Mouse (Mus musculus) kidney, embryonic 15.5 days (tissue): ENCODE data around the gene Rgs10. TPM values are rescaled to one million over a fixed set of nuclear protein-coding genes. Genes with fewer than 3 reads are reported as not detected.

Source experiments
- polyA plus RNA-seq: library from polyadenylated mRNA; unstranded; fragments of >200 nt; fragmentation: Nextera tagmentation; extraction: Ambion mirVana; gene quantifications from 2 replicates; pipeline ENCODE4 v1.2.1, GENCODE M21; 2015

The Rgs10 gene
- polyA plus RNA-seq, 1 experiment from 2014 or later, result 5.8 TPM

Other genes starting within 250 kb of the Rgs10 start
- 5.1 and 11.1 TPM in 2 replicates for gene Cox6a2, start 212.4 kb downstream of the Rgs10 start, polyA plus RNA-seq
- 19.1 and 21.1 TPM in 2 replicates for gene Armc5, start 181.4 kb downstream of the Rgs10 start, polyA plus RNA-seq
- 8.3 and 8.7 TPM in 2 replicates for gene 9130023H24Rik, start 180.7 kb downstream of the Rgs10 start, polyA plus RNA-seq
- 77.2 and 107 TPM in 2 replicates for gene Tgfb1i1, start 171.9 kb downstream of the Rgs10 start, polyA plus RNA-seq
- gene Slc5a2, start 153.1 kb downstream of the Rgs10 start, polyA plus RNA-seq, result 5.6 and 8.4 TPM in 2 replicates
- 29.1 and 31.7 TPM in 2 replicates for gene BC017158, start 120.6 kb downstream of the Rgs10 start, polyA plus RNA-seq
- 24.0 and 27.1 TPM in 2 replicates for gene Tial1, start 43.0 kb upstream of the Rgs10 start, polyA plus RNA-seq
- 12.7 and 14.2 TPM in 2 replicates for gene Bag3, start 104.9 kb upstream of the Rgs10 start, polyA plus RNA-seq
- 24.3 and 25.6 TPM in 2 replicates for gene Inpp5f, start 192.6 kb upstream of the Rgs10 start, polyA plus RNA-seq